In the genomic region with DNA sequence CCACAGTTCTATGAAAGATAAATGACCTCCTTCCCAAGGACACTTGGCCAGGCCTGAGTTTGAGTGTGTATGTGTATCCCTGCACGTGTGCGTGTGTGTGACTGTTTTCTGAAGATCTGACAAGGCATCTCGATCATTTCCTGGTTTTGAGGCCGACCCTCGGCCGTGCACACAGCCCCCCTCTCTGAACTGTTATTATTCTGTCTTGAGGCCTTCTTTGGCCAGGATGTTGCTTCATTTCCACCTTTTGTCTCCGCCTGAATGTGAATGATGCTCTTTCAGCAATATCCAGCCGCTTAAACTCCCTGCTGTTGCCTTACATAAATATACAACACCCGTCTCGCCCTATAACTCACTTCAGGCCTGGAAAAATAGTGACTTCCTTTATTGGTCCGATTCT, we compare ENCODE assay signal across 12 mouse cellular contexts. TPM values are rescaled to one million over a fixed set of nuclear protein-coding genes. Genes with fewer than 3 reads are reported as not detected.
DNase-seq lines count a peak whose midpoint lies in the region; ATAC-seq and TF ChIP-seq lines count a peak whose summit lies in the region.
"Had no signal": no experiment of that assay in that cellular context is flagged by ENCODE, and none has a peak within 500 bp of the region (broad histone marks: within the 10 kb centered on the region; RNA-seq: fewer than 3 reads in every experiment).

No protein-coding gene starts in this region.

- no peak overlapping the region for H3K4me2 ChIP-seq in intestine, embryonic 15.5 days (replicated peaks)
- H3K4me2 ChIP-seq: hindbrain, embryonic 14.5 days had no signal

- no peaks in the 10 kb centered on the region for H3K9me3 ChIP-seq in intestine, embryonic 15.5 days
- no peaks in the 10 kb centered on the region for H3K9me3 ChIP-seq in forebrain, embryonic 10.5 days

- H3K36me3 ChIP-seq in intestine, embryonic 15.5 days = no peaks in the 10 kb centered on the region
- no peaks in the 10 kb centered on the region for H3K36me3 ChIP-seq in forebrain, embryonic 10.5 days (replicated peaks)

- intact Hi-C loops in left cerebral cortex, postnatal 14 days (cut with DNase I) = no loop called here

- no peak overlapping the region for H3K27ac ChIP-seq in intestine, embryonic 15.5 days
- no peak overlapping the region for H3K27ac ChIP-seq in forebrain, embryonic 10.5 days
- H3K27ac ChIP-seq: hindbrain, embryonic 14.5 days had no signal

- TF ChIP-seq POLR2A in lung, adult 2 months (IDR thresholded peaks at IDR 0.05; ENCODE audit: borderline replicate concordance, extremely low read depth, low read depth, low read length) = no peak

- peaks cover 3% of the 10 kb centered on the region; the same call in 1 of the 2 replicates for H3K4me1 ChIP-seq in intestine, embryonic 15.5 days (replicated peaks)
- H3K4me1 ChIP-seq in lung, adult 2 months (ENCODE audit: control insufficient read depth, insufficient read depth, low read length) = peaks cover 6% of the 10 kb centered on the region
- H3K4me1 ChIP-seq in forebrain, embryonic 10.5 days = peaks cover 5% of the 10 kb centered on the region; the same call in 1 of the 2 replicates

- no peaks in the 10 kb centered on the region for H3K27me3 ChIP-seq in intestine, embryonic 15.5 days (replicated peaks)
- no peaks in the 10 kb centered on the region for H3K27me3 ChIP-seq in forebrain, embryonic 10.5 days (ENCODE audit: poor library complexity, severe bottlenecking)

- H3K9ac ChIP-seq in intestine, embryonic 15.5 days = no peak overlapping the region
- H3K9ac ChIP-seq: hindbrain, embryonic 14.5 days had no signal

- peak; percentile 58 for DNase-seq in adrenal gland, adult 2 months
- peak; percentile 47 for DNase-seq in embryo, embryonic 11 days
- peak; percentile 12 for DNase-seq in lung, adult 2 months
- no peak for DNase-seq in left cerebral cortex, postnatal 14 days (ENCODE audit: low spot score in 2 of 2)
- DNase-seq in forebrain, embryonic 10.5 days (ENCODE audit: extremely low spot score, low spot score) = no peak
- no peak for DNase-seq in testis, postnatal 14 days (ENCODE audit: low spot score)
- no peak for DNase-seq in cerebellum, adult 9-11 months
- DNase-seq: cerebellum, postnatal 36 days had no signal

- WGBS in intestine, embryonic 15.5 days = 45% methylated on average over 11 of the region's 11 CpGs
- WGBS in lung, adult 2 months = 37% methylated on average over 11 of the region's 11 CpGs
- WGBS in forebrain, embryonic 10.5 days = 79% methylated on average over 11 of the region's 11 CpGs

- no peak for TF ChIP-seq CTCF in lung, adult 2 months (IDR thresholded peaks at IDR 0.05; ENCODE audit: insufficient read depth, low read length)

- ATAC-seq in intestine, embryonic 15.5 days = peak; percentile 47; the same call in 1 of the 2 replicates

- H3K4me3 ChIP-seq in intestine, embryonic 15.5 days (replicated peaks) = no peak overlapping the region
- no peak overlapping the region for H3K4me3 ChIP-seq in lung, adult 2 months (replicated peaks; ENCODE audit: extremely low read depth, low read depth, low read length)
- H3K4me3 ChIP-seq in forebrain, embryonic 10.5 days = no peak overlapping the region

RNA-seq across cellular contexts. Expression of a gene that starts 39.9 kb away (rescaled TPM):
- total RNA-seq in adrenal gland, adult 2 months (2021) = not detected
- not detected in 2 replicates for polyA plus RNA-seq in adrenal gland, adult 2 months (2012; rRNA removed)
- not detected in 2 replicates for polyA plus RNA-seq in intestine, embryonic 15.5 days (2015; fragmentation: Nextera tagmentation; extraction: Ambion mirVana)
- polyA plus RNA-seq in lung, adult 2 months (2012; rRNA removed) = not detected in 2 replicates
- total RNA-seq in left cerebral cortex, postnatal 14 days (2021) = not detected
- polyA plus RNA-seq in forebrain, embryonic 10.5 days (2016; fragmentation: Nextera tagmentation; extraction: Ambion mirVana) = not detected in 2 replicates
- total RNA-seq: MEL; midbrain, postnatal 0 days had no signal
- polyA plus RNA-seq: hindbrain, embryonic 14.5 days; midbrain, postnatal 0 days had no signal

Comparison
In these comparisons a context has a peak if more than half of its experiments do, and no peak if none do; other contexts are left out.
1. DNase-seq: peak in adrenal gland, adult 2 months (single experiment), embryo, embryonic 11 days (single experiment) and lung, adult 2 months (single experiment); none in left cerebral cortex, postnatal 14 days (0 of 2), forebrain, embryonic 10.5 days (single experiment), testis, postnatal 14 days (single experiment) and cerebellum, adult 9-11 months (single experiment).